20 mouse cellular contexts compared by ENCODE assay signal in the genomic region with DNA sequence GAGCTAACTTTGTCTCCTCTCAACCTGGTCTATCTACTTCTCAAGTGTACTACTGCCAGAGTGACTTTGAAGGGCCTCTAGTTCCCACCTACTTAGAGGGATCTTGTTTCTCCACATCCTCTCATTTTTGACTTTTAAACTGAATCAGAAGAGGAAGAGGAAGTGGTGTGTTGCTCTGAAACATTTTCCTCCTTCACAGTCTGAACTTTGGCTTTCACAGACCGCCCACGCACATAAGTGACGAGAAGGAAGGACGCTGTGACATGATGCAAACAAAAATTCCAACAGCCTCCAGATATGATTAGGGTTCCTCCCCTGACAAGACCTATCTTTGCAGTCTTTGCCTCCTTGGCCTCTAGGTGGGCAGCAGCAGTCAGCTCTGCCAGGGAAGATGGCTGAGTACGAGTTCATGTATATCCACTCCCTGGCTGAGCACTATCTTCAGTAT. TPM values are rescaled to one million over a fixed set of nuclear protein-coding genes. Genes with fewer than 3 reads are reported as not detected.
A peak's percentile ranks its signal among the peaks of the same experiment; 100 is the strongest.
DNase-seq lines count a peak whose midpoint lies in the region; TF ChIP-seq lines count a peak whose summit lies in the region.
"Not testable (repeated sequence)": the region's sequence is repeated elsewhere in the genome, so short reads cannot be mapped to it uniquely, and the experiment has no call there.
"Had no signal": no experiment of that assay in that cellular context is flagged by ENCODE, and none has a peak within 500 bp of the region (broad histone marks: within the 10 kb centered on the region; RNA-seq: fewer than 3 reads in every experiment).

Gene Bcl2a1b, plus strand, starts transcription at position 241 of the 448 bp plus-strand sequence.
Gene Gm29094, plus strand, starts transcription at position 411 of the 448 bp plus-strand sequence.

- not testable (repeated sequence) for TF ChIP-seq CTCF in bone marrow, adult 2 months (IDR thresholded peaks at IDR 0.05; ENCODE audit: control insufficient read depth, insufficient read depth, low read length); lung, adult 2 months (IDR thresholded peaks at IDR 0.05; ENCODE audit: insufficient read depth, low read length)

- peak within 1 kb of the TSS; percentile 63 for H3K27ac ChIP-seq in bone marrow, adult 2 months (ENCODE audit: control insufficient read depth, insufficient read depth, low read depth, low read length, poor library complexity)

- intact Hi-C loops in heart, postnatal 25 days (cut with DNase I): not testable (repeated sequence)

- 21% methylated on average over 5 of the region's 5 CpGs for WGBS in bone marrow, adult 2 months
- 24% methylated on average over 5 of the region's 5 CpGs for WGBS in lung, adult 2 months

- H3K4me3 ChIP-seq in bone marrow, adult 2 months (replicated peaks; ENCODE audit: control insufficient read depth, low read depth, low read length); lung, adult 2 months (replicated peaks; ENCODE audit: extremely low read depth, low read depth, low read length): not testable (repeated sequence)

- DNase-seq in CD4-positive, CD25-positive, alpha-beta regulatory T cell, adult 2 months (ENCODE audit: low read depth, low spot score): peak; percentile 70
- DNase-seq in heart, postnatal 25 days (ENCODE audit: low spot score): peak; percentile 19
- DNase-seq in lung, adult 2 months: peak; percentile 54
- DNase-seq in lung, postnatal 25 days (ENCODE audit: low spot score): peak; percentile 71
- DNase-seq in monocyte, adult 2 months (ENCODE audit: low read depth in 1 of 2, low spot score in 2 of 2): peak; percentile 35 to 73
- DNase-seq in spleen, adult 18-20 months: peak; percentile 59 to 68
- peak; percentile 1 for DNase-seq in thymus, postnatal 0 days (ENCODE audit: low spot score)

- TF ChIP-seq POLR2A in bone marrow, adult 2 months (IDR thresholded peaks at IDR 0.05; ENCODE audit: borderline replicate concordance, control insufficient read depth, low read depth, low read length); lung, adult 2 months (IDR thresholded peaks at IDR 0.05; ENCODE audit: borderline replicate concordance, extremely low read depth, low read depth, low read length): not testable (repeated sequence)

- not testable (repeated sequence) for H3K4me1 ChIP-seq in bone marrow, adult 2 months (ENCODE audit: control insufficient read depth, insufficient read depth, low read length); lung, adult 2 months (ENCODE audit: control insufficient read depth, insufficient read depth, low read length)

RNA-seq across cellular contexts. Expression of gene Bcl2a1b, which starts in this region (rescaled TPM):
- 2.3 and 3.1 TPM in 2 replicates for polyA plus RNA-seq in bone marrow, adult 2 months (2011; ENCODE audit: insufficient read depth, insufficient read length, low replicate concordance, missing spikeins)
- under 1 TPM in 1 of 2 experiments, not detected in 1; 0.53 TPM for total RNA-seq in heart, postnatal 25 days (2021)
- polyA plus RNA-seq in lung, adult 2 months (2012; rRNA removed): 4.9 and 6.1 TPM in 2 replicates
- polyA plus RNA-seq in thymus, postnatal 0 days (2015; fragmentation: Nextera tagmentation; extraction: Ambion mirVana): 48.8 and 53.4 TPM in 2 replicates
- total RNA-seq: gastrocnemius, postnatal 36 days had no signal
- polyA plus RNA-seq: Patski had no signal

RNA-seq across cellular contexts. Expression of gene Gm29094, which starts in this region (rescaled TPM):
- not detected in 2 replicates for polyA plus RNA-seq in bone marrow, adult 2 months (2011; ENCODE audit: insufficient read depth, insufficient read length, low replicate concordance, missing spikeins)
- not detected for total RNA-seq in heart, postnatal 25 days (2021)
- not detected in 2 replicates for polyA plus RNA-seq in lung, adult 2 months (2012; rRNA removed)
- polyA plus RNA-seq in thymus, postnatal 0 days (2015; fragmentation: Nextera tagmentation; extraction: Ambion mirVana): 6.0 and 6.9 TPM in 2 replicates
- total RNA-seq: adrenal gland, postnatal 25 days; ES-E14; gastrocnemius, postnatal 36 days; heart, postnatal 10 days; left cerebral cortex, adult 18-20 months; left cerebral cortex, postnatal 36 days had no signal
- polyA plus RNA-seq: forebrain, embryonic 16.5 days; heart, embryonic 11.5 days; hindbrain, embryonic 13.5 days; limb, embryonic 15.5 days; midbrain, embryonic 12.5 days; Patski had no signal

Comparison
In these comparisons a context has a peak if more than half of its experiments do, and no peak if none do; other contexts are left out.
1. Peak in DNase-seq in heart, postnatal 25 days; RNA of the genes that start here not detected or under 1 TPM.
2. DNase-seq: peak in every context shown above with its lines; median percentile 71 in lung, postnatal 25 days; 70 in CD4-positive, CD25-positive, alpha-beta regulatory T cell, adult 2 months; 64 in spleen, adult 18-20 months; 54 in lung, adult 2 months; 54 in monocyte, adult 2 months; 19 in heart, postnatal 25 days; 1 in thymus, postnatal 0 days.